Mouse (Mus musculus) liver, embryonic 14.5 days (tissue): Measurements from ENCODE around the gene Mixl1.
A peak's percentile ranks its signal among the peaks of the same experiment; 100 is the strongest.

ENCODE experiments used
- CTCF ChIP-seq: IDR thresholded peaks from 2 replicates; pipeline ENCODE4 v1.5.1; 2016; ENCODE audit warnings: antibody characterized with exemption, low read depth, control low read depth
- EP300 ChIP-seq: IDR thresholded peaks from 2 replicates; pipeline ENCODE4 v1.6.1; 2016; ENCODE audit warnings: antibody characterized with exemption, low read depth

GRCm38 (mm10) chr1:180722608-180723007, 25.8 kb upstream of the Mixl1 start:
- TF ChIP-seq CTCF (no peak), EP300 (peak; percentile 53)
